In genomic region chr5:100428031-100428733, GRCm38 (mm10) we compare ENCODE assay signal across 8 mouse cellular contexts. TPM values are rescaled to one million over a fixed set of nuclear protein-coding genes. Genes with fewer than 3 reads are reported as not detected.
DNase-seq lines count a peak whose midpoint lies in the region; ATAC-seq and TF ChIP-seq lines count a peak whose summit lies in the region.

No protein-coding gene starts in this region.

- H3K27me3 ChIP-seq in heart, embryonic 10.5 days (ENCODE audit: insufficient read depth, poor library complexity, severe bottlenecking), result no peaks in the 10 kb centered on the region
- H3K27me3 ChIP-seq in E14TG2a.4 (ENCODE audit: insufficient read depth, low read length), result no peaks in the 10 kb centered on the region
- no peaks in the 10 kb centered on the region for H3K27me3 ChIP-seq in forebrain, embryonic 13.5 days
- H3K27me3 ChIP-seq in liver, embryonic 14.5 days (ENCODE audit: control insufficient read depth, insufficient read depth, low read length), result no peaks in the 10 kb centered on the region

- WGBS in heart, embryonic 10.5 days, result 8% methylated on average over 5 of the region's 5 CpGs
- WGBS in forebrain, embryonic 13.5 days, result 16% methylated on average over 5 of the region's 5 CpGs
- WGBS in liver, embryonic 14.5 days (ENCODE audit: insufficient replicate concordance), result 4% methylated on average over 5 of the region's 5 CpGs

- intact Hi-C loops in heart, postnatal 14 days (cut with DNase I), result loop anchor here (5.0 to 10.0 kb wide), 2 partner anchors 89 to 247 kb away; partner anchors contain the start of genes Cops4 and Coq2

- peak overlapping the region; percentile 98 for H3K27ac ChIP-seq in heart, embryonic 10.5 days
- H3K27ac ChIP-seq in forebrain, embryonic 13.5 days, result peak overlapping the region; percentile 11; the same call in 1 of the 2 replicates
- no peak overlapping the region for H3K27ac ChIP-seq in liver, embryonic 14.5 days

- H3K4me3 ChIP-seq in heart, embryonic 10.5 days, result peak overlapping the region; percentile 84
- H3K4me3 ChIP-seq in E14TG2a.4 (replicated peaks; ENCODE audit: low read length), result peak overlapping the region; percentile 96
- peak overlapping the region; percentile 86 for H3K4me3 ChIP-seq in forebrain, embryonic 13.5 days
- H3K4me3 ChIP-seq in liver, embryonic 14.5 days (ENCODE audit: insufficient read depth in 1 of 2, low read depth in 2 of 2, low read length in 2 of 2), result peak overlapping the region; percentile 57 to 62

- H3K9ac ChIP-seq in forebrain, embryonic 13.5 days, result peak overlapping the region; percentile 98
- H3K9ac ChIP-seq in liver, embryonic 14.5 days (replicated peaks), result peak overlapping the region; percentile 81

- peaks cover 52% of the 10 kb centered on the region for H3K4me1 ChIP-seq in heart, embryonic 10.5 days
- peaks cover 67% of the 10 kb centered on the region for H3K4me1 ChIP-seq in E14TG2a.4 (replicated peaks; ENCODE audit: low read depth, low read length)
- peaks cover 62% of the 10 kb centered on the region for H3K4me1 ChIP-seq in forebrain, embryonic 13.5 days
- H3K4me1 ChIP-seq in liver, embryonic 14.5 days (replicated peaks; ENCODE audit: control insufficient read depth in 2 of 2, insufficient read depth in 2 of 2, low read length in 1 of 2), result peaks cover 16 to 44% of the 10 kb centered on the region in 2 experiments

- H3K36me3 ChIP-seq in heart, embryonic 10.5 days, result peaks cover 51% of the 10 kb centered on the region
- peaks cover 54% of the 10 kb centered on the region for H3K36me3 ChIP-seq in E14TG2a.4 (ENCODE audit: insufficient read depth, low read length)
- H3K36me3 ChIP-seq in forebrain, embryonic 13.5 days (ENCODE audit: poor library complexity, severe bottlenecking), result peaks cover 50% of the 10 kb centered on the region
- H3K36me3 ChIP-seq in liver, embryonic 14.5 days (replicated peaks; ENCODE audit: control insufficient read depth, insufficient read depth, low read depth), result peaks cover 25% of the 10 kb centered on the region

- H3K9me3 ChIP-seq in heart, embryonic 10.5 days, result no peaks in the 10 kb centered on the region
- no peaks in the 10 kb centered on the region for H3K9me3 ChIP-seq in E14TG2a.4 (ENCODE audit: low read length)
- no peaks in the 10 kb centered on the region for H3K9me3 ChIP-seq in forebrain, embryonic 13.5 days (replicated peaks)
- H3K9me3 ChIP-seq in liver, embryonic 14.5 days (ENCODE audit: control insufficient read depth, low read length), result no peaks in the 10 kb centered on the region

- no peak for TF ChIP-seq CTCF in E14TG2a.4 (conservative IDR thresholded peaks at IDR 0.05; ENCODE audit: low read length)
- no peak for TF ChIP-seq CTCF in liver, embryonic 14.5 days (IDR thresholded peaks at IDR 0.05; ENCODE audit: low read depth)

- no peak for ATAC-seq in forebrain, embryonic 13.5 days
- ATAC-seq in liver, embryonic 14.5 days (ENCODE audit: insufficient read depth), result no peak

- H3K4me2 ChIP-seq in forebrain, embryonic 13.5 days, result peak overlapping the region; percentile 96
- peak overlapping the region; percentile 95 for H3K4me2 ChIP-seq in liver, embryonic 14.5 days (ENCODE audit: low read depth)

- TF ChIP-seq EP300 in liver, embryonic 14.5 days (IDR thresholded peaks at IDR 0.05; ENCODE audit: low read depth), result no peak

- peak; percentile 73 for DNase-seq in heart, embryonic 10.5 days (ENCODE audit: low spot score)
- no peak for DNase-seq in heart, postnatal 14 days
- peak; percentile 28 to 45 (median 42) for DNase-seq in liver, embryonic 14.5 days (ENCODE audit: low read depth in 3 of 3, low spot score in 3 of 3)
- DNase-seq in frontal cortex, postnatal 10 days (ENCODE audit: low spot score in 2 of 2), result no peak
- DNase-seq in gastrocnemius, adult 8-10 months (ENCODE audit: low spot score in 2 of 2), result no peak
- no peak for DNase-seq in thymus, postnatal 4 days

RNA-seq across cellular contexts. Expression of gene Sec31a, which starts 12.1 kb away (rescaled TPM):
- 156 and 180 TPM in 2 replicates for polyA plus RNA-seq in heart, embryonic 10.5 days (2016; fragmentation: Nextera tagmentation; extraction: Ambion mirVana)
- 100 to 1,000 TPM; 114 to 118 TPM for total RNA-seq in heart, postnatal 14 days (2021)
- polyA plus RNA-seq in forebrain, embryonic 13.5 days (2015; fragmentation: Nextera tagmentation; extraction: Ambion mirVana), result 76.7 and 78.0 TPM in 2 replicates
- 48.5 and 56.2 TPM in 2 replicates for polyA plus RNA-seq in liver, embryonic 14.5 days (2012; rRNA removed)
- 43.6 and 44.8 TPM in 2 replicates for polyA plus RNA-seq in liver, embryonic 14.5 days (2014; fragmentation: Nextera tagmentation; extraction: Ambion mirVana)
- 10 to 100 TPM; 52.4 to 65.0 (median 56.3) TPM for total RNA-seq in gastrocnemius, adult 8-10 months (2022)

Comparison
In these comparisons a context has a peak if more than half of its experiments do, and no peak if none do; other contexts are left out.
1. DNase-seq: peak in heart, embryonic 10.5 days (single experiment) and liver, embryonic 14.5 days (3 of 3); none in heart, postnatal 14 days (0 of 2), frontal cortex, postnatal 10 days (0 of 2), gastrocnemius, adult 8-10 months (0 of 2) and thymus, postnatal 4 days (single experiment).
2. Peak in every context shown above with its lines, with median percentiles within 50 percentile points of each other: H3K4me3 ChIP-seq.